In the genomic region with DNA sequence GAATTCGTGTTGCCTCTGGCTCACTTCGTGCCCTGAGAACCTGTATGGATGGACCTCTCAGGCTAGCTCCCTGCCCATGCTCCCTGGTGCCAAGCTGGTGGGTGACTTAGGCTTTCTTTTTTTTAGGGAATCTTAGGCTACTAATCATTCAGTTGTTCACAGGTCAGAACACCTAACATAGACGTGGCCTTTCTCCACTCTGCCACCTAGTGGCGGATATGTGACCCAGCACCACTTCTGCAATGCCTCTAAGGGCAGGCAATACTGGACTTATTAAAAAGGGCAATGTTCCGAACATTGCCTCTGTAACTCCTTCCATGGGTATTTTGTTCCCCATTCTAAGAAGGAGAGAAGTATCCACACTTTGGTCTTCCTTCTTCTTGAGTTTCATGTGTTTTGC, we compare ENCODE assay signal across 8 mouse cellular contexts. TPM values are rescaled to one million over a fixed set of nuclear protein-coding genes. Genes with fewer than 3 reads are reported as not detected.
A peak's percentile ranks its signal among the peaks of the same experiment; 100 is the strongest.
DNase-seq lines count a peak whose midpoint lies in the region.

No protein-coding gene starts in this region.

- intact Hi-C loops in heart, postnatal 10 days (cut with DNase I): no loop called here

- peak; percentile 24 to 27 for DNase-seq in heart, postnatal 10 days
- no peak for DNase-seq in heart, adult 9 months (ENCODE audit: low spot score in 2 of 2)
- peak; percentile 47 to 52 for DNase-seq in B cell, adult 2 months
- peak; percentile 13 for DNase-seq in adipocyte (ENCODE audit: low spot score)
- peak; percentile 49 for DNase-seq in embryo, embryonic 11 days
- DNase-seq in lung, adult 18-20 months: peak; percentile 15 to 24
- no peak for DNase-seq in layer of hippocampus, adult 8-10 months (ENCODE audit: low spot score in 2 of 2)
- DNase-seq in neural tube, embryonic 10.5 days (ENCODE audit: extremely low spot score, low spot score): no peak

RNA-seq across cellular contexts. Expression of gene Otol1, which starts 45.2 kb away (rescaled TPM):
- not detected for total RNA-seq in heart, postnatal 10 days (2021)
- not detected for total RNA-seq in layer of hippocampus, adult 8-10 months (2022)

Comparison
In these comparisons a context has a peak if more than half of its experiments do, and no peak if none do; other contexts are left out.
1. DNase-seq: peak in heart, postnatal 10 days (2 of 2), B cell, adult 2 months (2 of 2), adipocyte (single experiment), embryo, embryonic 11 days (single experiment) and lung, adult 18-20 months (2 of 2); none in heart, adult 9 months (0 of 2), layer of hippocampus, adult 8-10 months (0 of 2) and neural tube, embryonic 10.5 days (single experiment).